Mouse (Mus musculus) hindbrain, embryonic 15.5 days (tissue): Measurements from ENCODE around the gene Ehhadh. TPM values are rescaled to one million over a fixed set of nuclear protein-coding genes. Genes with fewer than 3 reads are reported as not detected.

Source experiments
- ATAC-seq: fragments of 200-750 bp; cut with Nextera tagmentation; 2 replicates; pipeline ENCODE4 v1.8.0; 2017; ENCODE audit warnings: low read depth, moderate number of reproducible peaks, moderate TSS enrichment; ENCODE audit not compliant: low FRiP score
- H3K27ac ChIP-seq: fragments of 300-500 bp; sonication (generic); replicated peaks from 2 replicates; pipeline ENCODE4 v1.5.1; 2015; ENCODE audit warnings: mild to moderate bottlenecking, inconsistent platforms
- H3K27me3 ChIP-seq: fragments of 300-500 bp; sonication (generic); 2 replicates; pipeline ENCODE4 v1.6.1; 2015; ENCODE audit warnings: control low read depth, inconsistent platforms
- H3K36me3 ChIP-seq: fragments of 300-500 bp; sonication (generic); 2 replicates; pipeline ENCODE4 v1.6.1; 2015; ENCODE audit warnings: control low read depth, inconsistent platforms
- H3K4me1 ChIP-seq: fragments of 300-500 bp; sonication (generic); replicated peaks from 2 replicates; pipeline ENCODE4 v1.6.1; 2015; ENCODE audit warnings: control low read depth, inconsistent platforms
- H3K4me2 ChIP-seq: fragments of 300-500 bp; sonication (generic); 2 replicates; pipeline ENCODE4 v1.6.1; 2015; ENCODE audit warnings: moderate library complexity, mild to moderate bottlenecking, inconsistent platforms
- H3K4me3 ChIP-seq: fragments of 300-500 bp; sonication (generic); 2 replicates; pipeline ENCODE4 v1.5.1; 2015; ENCODE audit warnings: mild to moderate bottlenecking, inconsistent platforms
- H3K9ac ChIP-seq: fragments of 300-500 bp; sonication (generic); 2 replicates; pipeline ENCODE4 v1.6.1; 2015; ENCODE audit warnings: inconsistent platforms
- H3K9me3 ChIP-seq: fragments of 300-500 bp; sonication (generic); 2 replicates; pipeline ENCODE4 v1.6.1; 2016; ENCODE audit warnings: control low read depth, inconsistent platforms
- WGBS: fragments of 180-500 bp; shearing (Covaris S2); methylation state at CpG from one replicate; pipeline ENCODE4 v1.1.7; 2015; 5-methylcytosine and 5-hydroxymethylcytosine counted together
- polyA plus RNA-seq: library from polyadenylated mRNA; unstranded; fragments of >200 nt; fragmentation: Nextera tagmentation; extraction: Ambion mirVana; gene quantifications from 2 replicates; pipeline ENCODE4 v1.2.1, GENCODE M21; 2015

The Ehhadh gene
- polyA plus RNA-seq, 1 experiment from 2014 or later, result 1.8 TPM

- Histone ChIP-seq H3K36me3 (no peaks in the 10 kb centered on the region), H3K9me3 (no peaks in the 10 kb centered on the region), H3K4me2 (no peak overlapping the region), H3K27ac (no peak overlapping the region), H3K9ac (no peak overlapping the region), H3K27me3 (no peaks in the 10 kb centered on the region), H3K4me3 (no peak overlapping the region), H3K4me1 (no peaks in the 10 kb centered on the region)
- ATAC-seq, result no peak
- WGBS, result 91% methylated on average over 10 of the region's 10 CpGs
Measured at GRCm38 (mm10) chr16:21714516-21714915, 73.1 kb downstream of the Ehhadh start.

Other genes with a start within 250 kb of the Ehhadh start
- 49.9 and 53.2 TPM in 2 replicates for gene 2510009E07Rik, start 93.1 kb downstream of the Ehhadh start, polyA plus RNA-seq
- gene Map3k13, start 6.5 kb upstream of the Ehhadh start, polyA plus RNA-seq, result 6.4 and 6.5 TPM in 2 replicates
- 42.8 and 51.1 TPM in 2 replicates for gene Tmem41a, start 159.7 kb upstream of the Ehhadh start, polyA plus RNA-seq
- 0.24 and 0.40 TPM in 2 replicates for gene Liph, start 207.9 kb upstream of the Ehhadh start, polyA plus RNA-seq
- 47.2 and 48.2 TPM in 2 replicates for gene Senp2, start 221.7 kb upstream of the Ehhadh start, polyA plus RNA-seq